Mouse (Mus musculus) cortical plate, adult 2 months (tissue): ENCODE measurements around the gene Trpm3.

Experiments used
- CTCF ChIP-seq: fragments of 200-500 bp; IDR thresholded peaks from 2 replicates; pipeline ENCODE4 v1.5.1; 2011; ENCODE audit warnings: mild to moderate bottlenecking, control low read depth, low read length; ENCODE audit not compliant: insufficient read depth; ENCODE audit errors: extremely low read depth
- POLR2A ChIP-seq: fragments of 200-500 bp; IDR thresholded peaks from 2 replicates; pipeline ENCODE4 v1.6.1; 2011; ENCODE audit warnings: mild to moderate bottlenecking, low read length, control low read depth; ENCODE audit not compliant: insufficient read depth; ENCODE audit errors: extremely low read depth

- TF ChIP-seq CTCF: no peak
- no peak for TF ChIP-seq POLR2A
Measured at GRCm38 (mm10) chr19:22354037-22354541, 215.2 kb downstream of the Trpm3 start.
